Mouse (Mus musculus): ENCODE data around the gene Gm13289.
"Not testable (repeated sequence)": the region's sequence is repeated elsewhere in the genome, so short reads cannot be mapped to it uniquely, and the experiment has no call there.

- TF ChIP-seq CTCF (IDR thresholded peaks at IDR 0.05; ENCODE audit: borderline replicate concordance, extremely low read depth, insufficient read depth, insufficient read length); POLR2A (IDR thresholded peaks at IDR 0.05; ENCODE audit: borderline replicate concordance, extremely low read depth, insufficient read depth, insufficient read length, poor library complexity, severe bottlenecking): not testable (repeated sequence)
Measured at GRCm38 (mm10) chr4:88791250-88791649, 14.5 kb downstream of the Gm13289 start, which contains the start of gene Gm13278.
